In the genomic region with DNA sequence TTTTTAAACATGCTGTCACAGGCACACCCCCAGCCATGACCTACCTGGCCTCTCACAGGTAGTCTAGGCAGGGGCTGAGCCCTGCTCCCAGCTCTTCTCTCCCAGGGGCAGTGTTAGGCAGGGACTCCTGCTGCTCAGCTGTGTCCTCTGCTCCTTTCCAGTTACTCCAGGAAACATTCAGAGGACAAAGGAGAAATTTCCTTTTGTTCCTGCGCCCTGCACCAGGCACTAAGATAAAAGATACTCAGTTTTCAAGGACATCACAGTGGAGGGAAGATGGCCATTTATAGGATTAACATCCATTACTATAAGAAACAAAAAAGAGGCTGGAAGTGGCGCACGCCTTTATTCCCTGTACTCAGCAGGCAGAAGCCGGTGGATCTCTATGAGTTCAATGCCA, we compare ENCODE assay signal across 27 mouse cellular contexts. TPM values are rescaled to one million over a fixed set of nuclear protein-coding genes. Genes with fewer than 3 reads are reported as not detected.
"Had no signal": no experiment of that assay in that cellular context is flagged by ENCODE, and none has a peak within 500 bp of the region (broad histone marks: within the 10 kb centered on the region; RNA-seq: fewer than 3 reads in every experiment).

No protein-coding gene starts in this region.

- ATAC-seq: hindbrain, postnatal 0 days; intestine, embryonic 16.5 days; liver, postnatal 0 days had no signal

- H3K27me3 ChIP-seq: heart, embryonic 12.5 days; hindbrain, embryonic 13.5 days; hindbrain, embryonic 15.5 days; limb, embryonic 12.5 days; liver, embryonic 13.5 days; liver, embryonic 15.5 days had no signal

- H3K9me3 ChIP-seq: heart, embryonic 10.5 days; heart, embryonic 12.5 days; hindbrain, embryonic 13.5 days; hindbrain, embryonic 15.5 days; limb, embryonic 12.5 days; liver, embryonic 13.5 days; liver, embryonic 15.5 days had no signal

- H3K4me3 ChIP-seq: gastrocnemius, adult 2 months; heart, embryonic 10.5 days; heart, embryonic 12.5 days; hindbrain, embryonic 13.5 days; hindbrain, embryonic 15.5 days; left cerebral cortex, adult 2 months; limb, embryonic 12.5 days; liver, embryonic 13.5 days; liver, embryonic 15.5 days had no signal

- H3K27ac ChIP-seq: gastrocnemius, adult 2 months; heart, embryonic 10.5 days; hindbrain, embryonic 13.5 days; hindbrain, embryonic 15.5 days; hindbrain, postnatal 0 days; left cerebral cortex, adult 2 months; limb, embryonic 12.5 days; liver, embryonic 13.5 days; liver, embryonic 15.5 days had no signal

- DNase-seq: gastrocnemius, adult 2 months; gastrocnemius, postnatal 10 days; gastrocnemius, postnatal 25 days; heart, adult 18-20 months; heart, postnatal 14 days; heart, postnatal 36 days; kidney, adult 18-20 months; kidney, adult 8-10 months; kidney, postnatal 10 days; kidney, postnatal 25 days; kidney, postnatal 4 days; layer of hippocampus, adult 9-11 months; liver; liver, embryonic 13.5 days; liver, postnatal 0 days had no signal

- H3K4me2 ChIP-seq: heart, embryonic 12.5 days; hindbrain, embryonic 13.5 days; hindbrain, embryonic 15.5 days; limb, embryonic 12.5 days; liver, embryonic 11.5 days; liver, embryonic 13.5 days; liver, embryonic 15.5 days had no signal

- H3K36me3 ChIP-seq: heart, embryonic 12.5 days; hindbrain, embryonic 13.5 days; hindbrain, embryonic 15.5 days; limb, embryonic 12.5 days; liver, embryonic 15.5 days had no signal

- H3K9ac ChIP-seq: heart, embryonic 12.5 days; hindbrain, embryonic 13.5 days; hindbrain, embryonic 15.5 days; limb, embryonic 12.5 days; liver, embryonic 13.5 days; liver, embryonic 15.5 days; liver, postnatal 0 days had no signal

RNA-seq across cellular contexts. Expression of gene Zglp1, which starts 29.1 kb away (rescaled TPM):
- polyA plus RNA-seq: intestine, embryonic 14.5 days; kidney, embryonic 14.5 days had no signal
